Mouse (Mus musculus) ES-E14 (cell line): ENCODE measurements around the gene Ttbk1.

ENCODE experiments used
- HCFC1 ChIP-seq: IDR thresholded peaks from 2 replicates; pipeline ENCODE4 v1.6.1; 2012; ENCODE audit warnings: low read length, inconsistent platforms, borderline replicate concordance; ENCODE audit not compliant: insufficient read depth
- MAFK ChIP-seq: IDR thresholded peaks from 2 replicates; pipeline ENCODE4 v1.6.1; 2014; ENCODE audit warnings: mild to moderate bottlenecking, low read depth, low read length, inconsistent platforms; ENCODE audit not compliant: insufficient read depth

DNA sequence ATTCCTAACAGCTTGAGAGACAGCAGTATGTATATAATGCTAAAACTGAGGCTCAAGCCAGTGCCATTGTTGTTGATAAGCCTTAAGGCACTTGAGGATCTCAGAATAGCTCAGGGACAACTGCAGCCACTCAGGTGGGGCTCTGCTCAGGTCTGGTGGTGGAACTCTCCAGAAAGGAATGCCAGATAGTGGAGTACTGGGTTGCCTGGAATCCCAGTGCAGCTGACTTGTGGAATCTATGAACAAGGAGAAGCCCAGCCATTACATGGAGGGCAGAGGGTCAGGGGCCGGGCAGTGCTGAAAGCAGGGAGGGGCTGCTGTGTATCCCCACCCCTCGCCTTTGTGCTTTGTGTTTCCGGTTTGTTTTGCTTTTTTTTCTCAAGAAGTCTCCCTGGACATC is 29.0 kb downstream of the Ttbk1 start:
- TF ChIP-seq HCFC1 (no peak), MAFK (no peak)
